In the genomic region with DNA sequence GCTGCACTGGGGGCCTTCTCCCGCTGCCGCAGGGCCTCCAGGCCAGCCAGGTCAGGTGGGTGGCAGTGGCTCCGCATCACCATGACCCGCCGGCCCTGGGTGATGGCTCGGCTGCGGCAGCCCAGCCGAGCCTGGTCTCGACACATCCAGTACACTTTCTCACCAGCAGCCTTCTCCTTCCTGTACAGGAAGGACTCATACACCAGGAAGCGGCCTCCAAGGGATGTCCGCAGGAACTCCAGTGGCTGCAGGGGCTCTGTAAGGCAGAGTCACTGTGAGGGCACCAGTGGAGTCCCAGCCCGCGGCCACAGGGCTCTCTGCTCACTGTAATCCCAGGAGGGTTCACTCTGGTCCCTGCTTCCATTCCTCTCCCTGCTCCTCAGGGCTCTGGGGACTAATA, we compare ENCODE assay signal across 18 mouse cellular contexts. TPM values are rescaled to one million over a fixed set of nuclear protein-coding genes. Genes with fewer than 3 reads are reported as not detected.
DNase-seq lines count a peak whose midpoint lies in the region; ATAC-seq and TF ChIP-seq lines count a peak whose summit lies in the region.
"Had no signal": no experiment of that assay in that cellular context is flagged by ENCODE, and none has a peak within 500 bp of the region (broad histone marks: within the 10 kb centered on the region; RNA-seq: fewer than 3 reads in every experiment).

No protein-coding gene starts in this region.

- ATAC-seq in lung, embryonic 14.5 days (ENCODE audit: insufficient read depth) = peak; percentile 60; the same call in 1 of the 2 replicates
- ATAC-seq: forebrain, embryonic 14.5 days; inflammation-experienced regulatory T-cells, adult 6 months had no signal

- WGBS in lung, embryonic 14.5 days = 90% methylated on average over 13 of the region's 13 CpGs
- 61% methylated on average over 13 of the region's 13 CpGs for WGBS in lung, adult 2 months

- peak overlapping the region; percentile 68 for H3K27ac ChIP-seq in gastrocnemius, adult 2 months
- H3K27ac ChIP-seq in lung, embryonic 14.5 days (ENCODE audit: low read depth) = peak overlapping the region; percentile 16; the same call in 1 of the 2 replicates

- TF ChIP-seq POLR2A in lung, adult 2 months (IDR thresholded peaks at IDR 0.05; ENCODE audit: borderline replicate concordance, extremely low read depth, low read depth, low read length) = no peak

- H3K9me3 ChIP-seq in lung, embryonic 14.5 days (ENCODE audit: low read depth, low read length) = no peaks in the 10 kb centered on the region

- H3K9ac ChIP-seq in lung, embryonic 14.5 days = no peak overlapping the region

- intact Hi-C loops in gastrocnemius, adult 2 months (cut with DNase I) = no loop called here

- H3K4me1 ChIP-seq in lung, embryonic 14.5 days (ENCODE audit: insufficient read depth) = no peaks in the 10 kb centered on the region
- no peaks in the 10 kb centered on the region for H3K4me1 ChIP-seq in lung, adult 2 months (ENCODE audit: control insufficient read depth, insufficient read depth, low read length)

- H3K4me2 ChIP-seq in lung, embryonic 14.5 days = 0 out of 2 replicates have a peak overlapping the region, but pooled peaks have one; percentile 21

- no peak for TF ChIP-seq CTCF in gastrocnemius, adult 2 months (IDR thresholded peaks at IDR 0.05)
- no peak for TF ChIP-seq CTCF in lung, embryonic 14.5 days (IDR thresholded peaks at IDR 0.05; ENCODE audit: low read depth)
- no peak for TF ChIP-seq CTCF in lung, adult 2 months (IDR thresholded peaks at IDR 0.05; ENCODE audit: insufficient read depth, low read length)

- no peak for DNase-seq in gastrocnemius, adult 2 months
- no peak for DNase-seq in gastrocnemius, adult 18-20 months (ENCODE audit: low spot score)
- peak; percentile 17 for DNase-seq in lung, embryonic 14.5 days
- no peak for DNase-seq in lung, adult 2 months
- DNase-seq in kidney, adult 11 months = peak; percentile 35
- peak; percentile 33 to 70 for DNase-seq in kidney, postnatal 25 days
- no peak for DNase-seq in layer of hippocampus, postnatal 25 days (ENCODE audit: extremely low spot score in 1 of 2, low spot score in 1 of 2)
- DNase-seq in frontal cortex, postnatal 14 days (ENCODE audit: low spot score in 2 of 2) = no peak
- DNase-seq: adrenal gland, adult 8-10 months; cerebellum, adult 9-11 months; embryo, embryonic 11 days; gastrocnemius, postnatal 25 days; layer of hippocampus, adult 9-11 months; midbrain, embryonic 14.5 days; retina, postnatal 1 day had no signal

- H3K27me3 ChIP-seq in lung, embryonic 14.5 days (ENCODE audit: insufficient read depth, low read length) = no peaks in the 10 kb centered on the region

- H3K4me3 ChIP-seq in gastrocnemius, adult 2 months = peak overlapping the region; percentile 56
- no peak overlapping the region for H3K4me3 ChIP-seq in lung, embryonic 14.5 days (ENCODE audit: low read depth, low read length)
- no peak overlapping the region for H3K4me3 ChIP-seq in lung, adult 2 months (replicated peaks; ENCODE audit: extremely low read depth, low read depth, low read length)

- peaks cover 74% of the 10 kb centered on the region for H3K36me3 ChIP-seq in lung, embryonic 14.5 days (ENCODE audit: insufficient read depth)

RNA-seq across cellular contexts. Expression of gene Kremen2, which starts 10.1 kb away (rescaled TPM):
- not detected for total RNA-seq in gastrocnemius, adult 2 months (2021)
- total RNA-seq in gastrocnemius, adult 18-20 months (2021) = not detected
- polyA plus RNA-seq in lung, embryonic 14.5 days (2014; fragmentation: Nextera tagmentation; extraction: Ambion mirVana) = not detected in 2 replicates
- 0.81 and 1.1 TPM in 2 replicates for polyA plus RNA-seq in lung, adult 2 months (2012; rRNA removed)
- total RNA-seq in layer of hippocampus, postnatal 25 days (2021) = under 1 TPM; 0.28 to 0.49 TPM
- total RNA-seq: gastrocnemius, postnatal 25 days; heart, postnatal 14 days had no signal

RNA-seq across cellular contexts. Expression of gene Paqr4, which starts 15.0 kb away (rescaled TPM):
- 1 to 10 TPM; 2.7 to 4.0 TPM for total RNA-seq in gastrocnemius, adult 2 months (2021)
- 1 to 10 TPM; 2.3 to 2.8 TPM for total RNA-seq in gastrocnemius, adult 18-20 months (2021)
- polyA plus RNA-seq in lung, embryonic 14.5 days (2014; fragmentation: Nextera tagmentation; extraction: Ambion mirVana) = 35.8 TPM in 2 replicates
- polyA plus RNA-seq in lung, adult 2 months (2012; rRNA removed) = 59.8 and 63.5 TPM in 2 replicates
- 10 to 100 TPM; 55.1 to 58.7 TPM for total RNA-seq in layer of hippocampus, postnatal 25 days (2021)

RNA-seq across cellular contexts. Expression of gene Flywch1, which starts 15.7 kb away (rescaled TPM):
- total RNA-seq in gastrocnemius, adult 2 months (2021) = 10 to 100 TPM; 43.3 to 50.4 TPM
- total RNA-seq in gastrocnemius, adult 18-20 months (2021) = 10 to 100 TPM; 50.0 to 59.2 TPM
- 64.9 and 73.4 TPM in 2 replicates for polyA plus RNA-seq in lung, embryonic 14.5 days (2014; fragmentation: Nextera tagmentation; extraction: Ambion mirVana)
- 37.1 and 39.1 TPM in 2 replicates for polyA plus RNA-seq in lung, adult 2 months (2012; rRNA removed)
- total RNA-seq in layer of hippocampus, postnatal 25 days (2021) = 100 to 1,000 TPM; 263 to 298 TPM

RNA-seq across cellular contexts. Expression of gene Pkmyt1, which starts 29.6 kb away (rescaled TPM):
- total RNA-seq in gastrocnemius, adult 2 months (2021) = under 1 TPM; 0.53 to 0.64 TPM
- under 1 TPM; 0.32 to 0.57 TPM for total RNA-seq in gastrocnemius, adult 18-20 months (2021)
- 68.4 and 79.0 TPM in 2 replicates for polyA plus RNA-seq in lung, embryonic 14.5 days (2014; fragmentation: Nextera tagmentation; extraction: Ambion mirVana)
- polyA plus RNA-seq in lung, adult 2 months (2012; rRNA removed) = 21.8 and 25.3 TPM in 2 replicates
- total RNA-seq in layer of hippocampus, postnatal 25 days (2021) = 1 to 10 TPM; 2.7 to 3.7 TPM

RNA-seq across cellular contexts. Expression of gene Flywch2, which starts 30.2 kb away (rescaled TPM):
- total RNA-seq in gastrocnemius, adult 2 months (2021) = under 1 TPM; 0.47 to 0.51 TPM
- total RNA-seq in gastrocnemius, adult 18-20 months (2021) = not detected
- 28.4 and 29.3 TPM in 2 replicates for polyA plus RNA-seq in lung, embryonic 14.5 days (2014; fragmentation: Nextera tagmentation; extraction: Ambion mirVana)
- 8.0 and 8.8 TPM in 2 replicates for polyA plus RNA-seq in lung, adult 2 months (2012; rRNA removed)
- 10 to 100 TPM; 11.3 to 18.4 TPM for total RNA-seq in layer of hippocampus, postnatal 25 days (2021)

Comparison
In these comparisons a context has a peak if more than half of its experiments do, and no peak if none do; other contexts are left out.
1. DNase-seq: peak in lung, embryonic 14.5 days (single experiment), kidney, adult 11 months (single experiment) and kidney, postnatal 25 days (2 of 2); none in gastrocnemius, adult 2 months (single experiment), gastrocnemius, adult 18-20 months (single experiment), lung, adult 2 months (single experiment), layer of hippocampus, postnatal 25 days (0 of 2) and frontal cortex, postnatal 14 days (0 of 2).
2. RNA of gene Paqr4, which starts 15.0 kb away (total RNA-seq): 55.1 to 58.7 TPM in layer of hippocampus, postnatal 25 days; 2.7 to 4.0 TPM in gastrocnemius, adult 2 months and 2.3 to 2.8 TPM in gastrocnemius, adult 18-20 months; every median in the first group is over 10 times any median in the second.
3. RNA of gene Flywch1, which starts 15.7 kb away (total RNA-seq): 263 to 298 TPM in layer of hippocampus, postnatal 25 days; 50.0 to 59.2 TPM in gastrocnemius, adult 18-20 months and 43.3 to 50.4 TPM in gastrocnemius, adult 2 months; every median in the first group is over 4 times any median in the second.